Mouse (Mus musculus) forebrain, embryonic 11.5 days (tissue): Measurements from ENCODE around the gene Ropn1l. TPM values are rescaled to one million over a fixed set of nuclear protein-coding genes. Genes with fewer than 3 reads are reported as not detected.

ENCODE experiments used
- ATAC-seq: fragments of 200-750 bp; cut with Nextera tagmentation; replicated peaks from 2 replicates; pipeline ENCODE4 v1.8.0; 2017; ENCODE audit warnings: moderate TSS enrichment; ENCODE audit not compliant: low FRiP score
- DNase-seq: peaks from one replicate; pipeline ENCODE4 v3.0.0-alpha.2; 2017; ENCODE audit warnings: low spot score
- H3K27ac ChIP-seq: fragments of 300-500 bp; sonication (generic); 2 replicates; pipeline ENCODE4 v1.5.1; 2014; ENCODE audit warnings: low read depth, low read length
- H3K27me3 ChIP-seq: fragments of 300-500 bp; sonication (generic); 2 replicates; pipeline ENCODE4 v1.6.1; 2014; ENCODE audit warnings: mild to moderate bottlenecking, low read length, mixed read lengths; ENCODE audit not compliant: control insufficient read depth, insufficient read depth
- H3K36me3 ChIP-seq: fragments of 300-500 bp; sonication (generic); 2 replicates; pipeline ENCODE4 v1.6.1; 2014; ENCODE audit warnings: mild to moderate bottlenecking, low read length, moderate library complexity, mixed read lengths; ENCODE audit not compliant: control insufficient read depth, insufficient read depth
- H3K4me1 ChIP-seq: fragments of 300-500 bp; sonication (generic); replicated peaks from 2 replicates; pipeline ENCODE4 v1.6.1; 2014; ENCODE audit warnings: low read length, mixed read lengths; ENCODE audit not compliant: control insufficient read depth, insufficient read depth
- H3K4me2 ChIP-seq: fragments of 300-500 bp; sonication (generic); 2 replicates; pipeline ENCODE4 v1.6.1; 2014; ENCODE audit warnings: low read depth, mild to moderate bottlenecking, low read length, moderate library complexity, mixed read lengths; ENCODE audit not compliant: severe bottlenecking
- H3K4me3 ChIP-seq: fragments of 300-500 bp; sonication (generic); 2 replicates; pipeline ENCODE4 v1.5.1; 2014; ENCODE audit warnings: low read depth, low read length
- H3K9ac ChIP-seq: fragments of 300-500 bp; sonication (generic); 2 replicates; pipeline ENCODE4 v1.6.1; 2014; ENCODE audit warnings: low read length
- H3K9me3 ChIP-seq: fragments of 300-500 bp; sonication (generic); 2 replicates; pipeline ENCODE4 v1.6.1; 2016; ENCODE audit warnings: low read length, mixed read lengths; ENCODE audit not compliant: control insufficient read depth
- WGBS: fragments of 180-500 bp; shearing (Covaris S2); extraction: QIAGEN DNeasy Blood & Tissue Kit; methylation state at CpG from one replicate; pipeline ENCODE4 v1.1.7; 2014; 5-methylcytosine and 5-hydroxymethylcytosine counted together
- polyA plus RNA-seq: library from polyadenylated mRNA; unstranded; fragments of >200 nt; fragmentation: Nextera tagmentation; extraction: Ambion mirVana; gene quantifications from 2 replicates; pipeline ENCODE4 v1.2.1, GENCODE M21; 2014

The Ropn1l gene
- polyA plus RNA-seq, 1 experiment from 2014 or later: 3.9 TPM

- no peak for ATAC-seq
- H3K27me3 ChIP-seq: no peaks in the 10 kb centered on the region
- no peaks in the 10 kb centered on the region for H3K36me3 ChIP-seq
- no peak overlapping the region for H3K4me2 ChIP-seq
- H3K4me1 ChIP-seq: no peaks in the 10 kb centered on the region
- no peaks in the 10 kb centered on the region for H3K9me3 ChIP-seq
- H3K4me3 ChIP-seq: no peak overlapping the region
- WGBS: 45% methylated on average over 9 of the region's 9 CpGs
- no peak overlapping the region for H3K9ac ChIP-seq
- DNase-seq: no peak
- H3K27ac ChIP-seq: no peak overlapping the region
Observed at GRCm38 (mm10) chr15:31419037-31419436, 34.5 kb downstream of the Ropn1l start.

- no peak overlapping the region for H3K4me2 ChIP-seq
- 31% methylated on average over 7 of the region's 7 CpGs for WGBS
- no peak overlapping the region for H3K4me3 ChIP-seq
- no peaks in the 10 kb centered on the region for H3K4me1 ChIP-seq
- no peak overlapping the region for H3K9ac ChIP-seq
- H3K27ac ChIP-seq: no peak overlapping the region
- DNase-seq (no peak), ATAC-seq (no peak)
- no peaks in the 10 kb centered on the region for H3K27me3 ChIP-seq
- H3K36me3 ChIP-seq: no peaks in the 10 kb centered on the region
- no peaks in the 10 kb centered on the region for H3K9me3 ChIP-seq
Observed at GRCm38 (mm10) chr15:31418686-31419024, 34.9 kb downstream of the Ropn1l start.

GRCm38 (mm10) chr15:31417796-31418685 lies 35.5 kb downstream of the Ropn1l start:
- Histone ChIP-seq H3K4me2 (no peak overlapping the region), H3K27me3 (no peaks in the 10 kb centered on the region), H3K4me3 (no peak overlapping the region), H3K9me3 (no peaks in the 10 kb centered on the region), H3K36me3 (no peaks in the 10 kb centered on the region), H3K9ac (no peak overlapping the region), H3K27ac (no peak overlapping the region), H3K4me1 (no peaks in the 10 kb centered on the region)
- 72% methylated on average over 21 of the region's 21 CpGs for WGBS
- DNase-seq (no peak), ATAC-seq (no peak)

DNA sequence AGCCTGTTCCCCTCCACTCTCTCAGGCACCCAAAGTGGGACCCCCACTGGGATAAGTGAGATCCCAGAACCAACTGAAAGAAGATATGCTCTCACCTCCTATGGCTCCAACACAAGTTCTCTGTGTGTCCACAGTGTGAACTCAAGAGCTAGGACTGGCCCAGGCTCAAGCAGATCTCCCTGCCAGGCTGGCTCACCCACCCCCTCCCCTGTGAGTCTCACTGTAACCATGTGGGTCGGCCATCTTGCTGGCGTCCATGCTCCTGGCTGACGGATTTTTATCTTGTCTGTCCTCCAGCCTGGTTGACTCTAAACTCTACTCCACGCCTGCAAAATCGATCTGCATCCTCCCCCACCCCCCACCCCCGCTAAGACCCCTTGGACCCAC lies 36.1 kb downstream of the Ropn1l start:
- WGBS: 76% methylated on average over 6 of the region's 6 CpGs
- Histone ChIP-seq H3K4me2 (no peak overlapping the region), H3K36me3 (no peaks in the 10 kb centered on the region), H3K27ac (no peak overlapping the region), H3K4me1 (no peaks in the 10 kb centered on the region), H3K9me3 (no peaks in the 10 kb centered on the region), H3K27me3 (no peaks in the 10 kb centered on the region), H3K4me3 (no peak overlapping the region), H3K9ac (no peak overlapping the region)
- ATAC-seq (no peak), DNase-seq (no peak)

DNA sequence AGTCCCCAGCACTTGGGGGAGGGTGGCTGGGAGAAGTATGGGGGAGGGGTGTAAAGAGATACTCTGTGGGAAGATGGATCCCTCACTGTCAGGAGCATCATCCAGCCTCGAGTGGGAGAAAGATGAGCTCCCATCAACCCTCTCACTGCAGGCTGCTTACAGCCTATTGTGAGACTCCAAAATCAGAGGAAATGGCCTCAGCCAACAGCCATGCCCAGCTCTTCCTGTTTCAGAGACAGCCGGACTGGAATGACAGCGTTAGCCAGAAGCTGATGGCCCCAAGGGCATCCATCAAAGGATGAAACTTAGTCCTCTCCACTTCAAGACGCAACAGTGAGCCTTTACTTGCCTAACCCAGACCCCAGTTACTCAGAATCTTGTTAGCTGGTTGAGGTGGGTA lies 38.4 kb downstream of the Ropn1l start:
- no peak overlapping the region for H3K27ac ChIP-seq
- 79% methylated on average over 4 of the region's 4 CpGs for WGBS
- no peak overlapping the region for H3K4me3 ChIP-seq
- H3K4me1 ChIP-seq: no peaks in the 10 kb centered on the region
- no peak overlapping the region for H3K9ac ChIP-seq
- H3K27me3 ChIP-seq: no peaks in the 10 kb centered on the region
- H3K9me3 ChIP-seq: no peaks in the 10 kb centered on the region
- no peak for ATAC-seq
- H3K36me3 ChIP-seq: no peaks in the 10 kb centered on the region
- H3K4me2 ChIP-seq: no peak overlapping the region
- DNase-seq: no peak

DNA sequence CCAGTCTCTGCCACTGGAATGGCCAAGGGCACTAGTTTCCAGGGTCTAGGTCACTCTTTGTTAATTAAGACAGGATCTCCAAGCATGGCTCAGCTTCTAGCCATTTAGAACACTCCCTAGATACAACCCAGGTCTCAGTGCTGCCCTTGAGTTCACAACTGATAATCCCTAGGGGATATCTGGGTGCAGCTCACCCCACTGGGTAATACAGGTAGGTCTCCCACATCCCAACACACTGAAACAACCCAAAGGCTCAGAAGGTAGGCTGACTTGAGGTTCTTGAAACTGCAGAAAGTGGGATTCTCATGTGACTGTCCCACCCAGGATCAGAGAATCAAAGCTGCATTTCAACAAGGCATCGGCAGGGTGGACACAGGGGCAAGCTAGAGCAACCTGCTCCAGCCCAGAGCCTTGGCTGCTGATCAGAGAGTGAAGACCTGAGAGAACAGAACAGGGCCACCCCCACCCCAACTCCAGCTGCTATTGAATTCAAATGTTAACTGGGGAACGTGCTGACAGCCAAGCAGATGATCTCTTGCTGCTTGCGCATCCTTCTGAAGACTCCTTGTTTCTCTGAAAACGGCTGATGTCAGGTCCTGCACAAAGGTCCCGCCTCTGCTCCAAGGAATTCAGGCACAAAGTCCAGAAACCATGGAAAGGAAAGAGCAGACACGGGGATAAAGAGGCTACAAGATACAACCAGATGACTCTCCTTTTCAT lies 39.2 kb downstream of the Ropn1l start:
- Histone ChIP-seq H3K36me3 (no peaks in the 10 kb centered on the region), H3K9ac (no peak overlapping the region), H3K27ac (no peak overlapping the region), H3K27me3 (no peaks in the 10 kb centered on the region), H3K4me1 (no peaks in the 10 kb centered on the region), H3K4me3 (no peak overlapping the region), H3K4me2 (no peak overlapping the region), H3K9me3 (no peaks in the 10 kb centered on the region)
- WGBS: 52% methylated on average over 6 of the region's 6 CpGs
- DNase-seq (no peak), ATAC-seq (no peak)

- Histone ChIP-seq H3K4me3 (no peak overlapping the region), H3K27me3 (no peaks in the 10 kb centered on the region), H3K4me1 (no peaks in the 10 kb centered on the region), H3K27ac (no peak overlapping the region), H3K9me3 (no peaks in the 10 kb centered on the region), H3K4me2 (no peak overlapping the region), H3K36me3 (no peaks in the 10 kb centered on the region), H3K9ac (no peak overlapping the region)
- 85% methylated on average over 6 of the region's 6 CpGs for WGBS
- DNase-seq: no peak
- ATAC-seq: no peak
Observed at GRCm38 (mm10) chr15:31413662-31414061, 39.9 kb downstream of the Ropn1l start.

DNA sequence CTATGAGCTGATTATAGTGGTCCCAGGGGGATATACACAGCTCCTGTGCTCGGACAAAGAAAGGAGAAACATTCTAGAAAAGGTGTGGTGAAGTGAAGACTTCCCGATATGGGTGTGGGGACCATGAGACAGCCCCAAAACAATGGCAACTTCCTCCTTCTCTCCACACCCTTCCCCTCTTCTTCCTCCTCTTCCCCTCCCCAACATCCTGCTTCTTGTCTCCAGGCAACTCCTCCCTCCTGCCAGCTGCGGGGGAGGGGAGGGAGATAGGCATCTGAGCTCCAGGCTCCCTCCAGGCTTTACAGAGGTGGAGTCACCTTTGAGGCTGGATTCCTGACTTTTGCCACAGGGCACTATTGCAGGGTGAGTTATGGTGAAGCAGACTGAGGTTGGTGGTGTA lies 40.6 kb downstream of the Ropn1l start:
- H3K27me3 ChIP-seq: no peaks in the 10 kb centered on the region
- H3K36me3 ChIP-seq: no peaks in the 10 kb centered on the region
- H3K4me2 ChIP-seq: no peak overlapping the region
- no peak overlapping the region for H3K27ac ChIP-seq
- no peak overlapping the region for H3K4me3 ChIP-seq
- H3K4me1 ChIP-seq: no peaks in the 10 kb centered on the region
- ATAC-seq (no peak), DNase-seq (no peak)
- 57% methylated on average over 3 of the region's 3 CpGs for WGBS
- H3K9me3 ChIP-seq: no peaks in the 10 kb centered on the region
- H3K9ac ChIP-seq: no peak overlapping the region

- H3K27ac ChIP-seq: no peak overlapping the region
- no peak for ATAC-seq
- H3K4me3 ChIP-seq: no peak overlapping the region
- no peaks in the 10 kb centered on the region for H3K9me3 ChIP-seq
- no peaks in the 10 kb centered on the region for H3K36me3 ChIP-seq
- DNase-seq: no peak
- no peak overlapping the region for H3K4me2 ChIP-seq
- H3K27me3 ChIP-seq: no peaks in the 10 kb centered on the region
- 84% methylated on average over 6 of the region's 6 CpGs for WGBS
- no peak overlapping the region for H3K9ac ChIP-seq
- H3K4me1 ChIP-seq: no peaks in the 10 kb centered on the region
Observed at GRCm38 (mm10) chr15:31412436-31412835, 41.1 kb downstream of the Ropn1l start.
